Mouse (Mus musculus) heart, adult 2 months (tissue): ENCODE results near the gene Ms4a14.
"Not testable (repeated sequence)": the region's sequence is repeated elsewhere in the genome, so short reads cannot be mapped to it uniquely, and the experiment has no call there.

Experiments used
- CTCF ChIP-seq: fragments of 200-600 bp; IDR thresholded peaks from 2 replicates; pipeline ENCODE4 v1.8.1; 2022; ENCODE audit warnings: antibody characterized with exemption, mild to moderate bottlenecking, moderate library complexity
- POLR2A ChIP-seq: fragments of 200-500 bp; IDR thresholded peaks from 2 replicates; pipeline ENCODE4 v1.6.1; 2011; ENCODE audit warnings: mild to moderate bottlenecking, low read depth, low read length, control low read depth; ENCODE audit not compliant: insufficient read depth

DNA sequence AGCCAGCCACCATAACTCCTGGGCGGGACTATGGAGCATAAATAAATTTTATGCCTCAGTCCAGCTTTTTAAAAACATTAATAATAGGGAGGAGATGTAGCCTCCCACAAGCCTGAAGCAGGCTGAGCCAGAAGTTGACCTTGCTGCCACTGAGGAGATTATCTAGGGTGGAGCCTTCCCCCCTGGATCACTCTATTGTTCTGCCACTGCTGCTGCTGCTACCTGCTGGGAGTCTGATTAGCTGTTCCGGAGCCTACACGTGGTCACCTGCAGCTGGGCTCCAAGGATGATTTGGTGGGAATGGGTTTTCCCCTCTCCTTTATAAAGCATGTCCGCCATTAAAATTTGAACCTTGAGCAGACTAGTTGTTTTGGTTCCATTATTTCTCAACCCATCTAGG lies 14.7 kb downstream of the Ms4a14 start:
- not testable (repeated sequence) for TF ChIP-seq POLR2A, CTCF
